Mouse (Mus musculus) telencephalon, adult 2 months (tissue): ENCODE results near the gene 1700123L14Rik.
"Not testable (repeated sequence)": the region's sequence is repeated elsewhere in the genome, so short reads cannot be mapped to it uniquely, and the experiment has no call there.

Experiments used
- DNase-seq: peaks from one replicate; pipeline ENCODE4 v3.0.0-alpha.2; 2011; ENCODE audit warnings: low read depth, low spot score

1700123L14Rik gene

DNA sequence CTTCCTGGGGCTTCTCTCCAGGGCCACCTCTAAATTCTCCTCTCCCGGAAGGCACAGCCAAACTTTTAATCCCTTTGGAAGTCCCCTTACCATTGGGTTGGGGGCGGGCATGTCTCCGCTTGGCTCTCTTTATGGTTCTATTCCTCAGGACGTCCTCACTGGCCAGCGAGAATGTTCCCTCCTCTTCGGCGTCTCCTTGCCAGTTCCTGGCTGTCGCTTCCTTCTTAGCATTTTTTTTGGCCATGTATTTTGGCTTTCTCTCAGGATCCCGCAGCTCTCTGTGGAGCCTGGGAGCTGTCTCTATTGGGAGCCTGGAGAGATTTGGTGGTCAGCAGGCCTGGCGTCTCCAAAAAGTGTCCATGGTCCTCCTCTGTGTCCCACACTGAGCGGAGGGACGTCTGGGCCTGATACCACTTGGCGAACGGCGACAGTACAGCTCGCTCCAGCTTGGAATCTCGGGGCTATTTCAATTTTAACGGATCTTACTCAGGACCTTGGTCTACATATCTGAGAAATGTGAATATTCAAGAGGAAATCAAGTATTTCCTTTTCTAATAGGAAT is at the start of gene 1700123L14Rik:
TSS of gene 1700123L14Rik (minus strand) at position 426 of the 562 bp plus-strand sequence.
- no peak for DNase-seq

DNA sequence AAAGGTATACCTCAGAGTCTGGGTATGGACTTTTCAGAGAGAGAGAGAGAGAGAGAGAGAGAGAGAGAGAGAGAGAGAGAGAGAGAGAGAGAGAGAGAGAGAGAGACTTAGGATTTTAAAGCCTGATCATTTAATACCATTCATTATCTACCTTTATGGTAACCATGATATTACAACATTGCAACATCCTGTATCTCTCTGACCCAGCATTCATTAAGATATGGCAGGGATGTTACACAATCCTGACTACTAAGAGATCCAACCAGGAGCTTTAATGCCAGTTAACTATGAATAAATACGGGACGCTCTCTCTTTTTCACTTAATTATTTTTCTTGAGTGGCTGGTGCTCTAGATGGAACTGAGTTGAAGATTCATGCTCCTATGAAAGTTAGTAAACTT is 39.4 kb upstream of the 1700123L14Rik start:
- DNase-seq = no peak

DNA sequence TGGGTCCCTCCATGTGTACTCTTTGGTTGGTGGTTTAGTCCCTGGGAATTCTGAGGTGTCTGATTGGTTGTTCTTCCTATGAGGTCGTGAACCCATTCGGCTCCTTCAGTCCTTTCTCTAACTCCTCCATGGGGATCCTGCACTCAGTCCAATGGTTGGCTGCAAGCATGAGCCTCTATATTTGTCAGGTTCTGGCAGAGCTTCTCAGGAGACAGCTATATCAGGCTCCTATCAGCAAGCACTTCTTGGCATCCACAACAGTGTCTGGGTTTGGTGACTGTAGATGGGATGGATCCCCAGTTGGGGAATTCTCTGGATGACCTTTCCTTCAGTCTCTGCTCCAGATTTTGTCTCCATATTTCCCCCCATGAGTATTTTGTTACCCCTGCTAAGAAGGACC is 32.9 kb upstream of the 1700123L14Rik start:
- DNase-seq = not testable (repeated sequence)

DNA sequence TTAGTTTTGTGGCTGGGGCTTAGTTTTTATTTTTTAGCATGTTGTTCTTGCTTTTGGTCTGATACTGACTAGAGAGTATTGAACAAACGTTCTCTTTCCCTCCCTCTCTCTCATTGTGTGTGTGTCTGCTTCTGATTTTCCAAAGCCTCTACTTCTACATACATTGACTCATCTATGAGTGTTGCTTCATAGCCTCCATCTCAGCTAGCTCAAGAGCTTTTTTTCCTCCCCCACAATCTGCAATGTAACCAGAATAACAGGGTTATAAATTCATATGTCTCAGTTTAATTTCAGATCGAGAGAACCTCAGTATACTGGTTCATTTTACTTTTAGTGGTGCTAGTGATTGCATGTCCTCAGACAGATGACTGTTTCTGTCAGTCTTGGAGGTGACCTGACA is 20.5 kb upstream of the 1700123L14Rik start:
- no peak for DNase-seq

DNA sequence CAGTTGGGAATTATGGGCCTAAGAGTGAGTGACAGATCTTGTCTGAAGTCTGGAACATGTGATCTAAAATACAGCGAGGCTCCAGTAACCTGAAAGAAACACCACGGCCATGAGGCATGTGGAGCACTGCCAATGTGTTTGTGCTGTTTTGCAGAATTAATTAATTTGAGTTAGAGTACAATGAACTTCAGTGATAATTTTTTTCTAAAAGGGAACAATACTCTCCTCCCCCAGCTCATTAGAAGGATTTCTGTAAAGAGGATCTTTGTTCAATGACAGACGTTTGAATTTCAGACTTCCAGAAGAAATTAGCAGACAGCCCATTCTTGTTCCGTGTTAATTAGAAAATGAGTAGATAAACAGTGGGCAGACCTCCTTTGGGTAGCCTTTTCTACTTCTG is 17.3 kb upstream of the 1700123L14Rik start:
- DNase-seq = no peak

DNA sequence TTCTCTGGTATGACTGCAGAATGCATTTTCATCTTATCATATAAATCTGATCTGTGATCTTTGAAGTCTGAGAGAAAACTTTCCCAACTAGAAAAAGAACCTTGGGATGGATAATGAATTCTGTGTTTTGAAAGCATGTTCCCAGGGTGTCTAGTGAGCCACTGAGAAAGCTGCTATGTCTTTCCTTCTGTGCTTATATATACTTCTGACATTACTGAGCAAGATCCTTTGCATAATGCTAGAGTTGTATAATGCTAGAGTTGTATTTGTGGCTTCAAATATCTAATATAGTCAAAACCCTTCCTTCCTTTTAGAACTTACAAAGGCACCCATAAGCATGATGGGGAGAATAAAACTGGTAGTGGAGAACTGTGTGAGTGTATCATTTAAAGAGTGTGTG is 12.5 kb upstream of the 1700123L14Rik start:
- DNase-seq = no peak

DNA sequence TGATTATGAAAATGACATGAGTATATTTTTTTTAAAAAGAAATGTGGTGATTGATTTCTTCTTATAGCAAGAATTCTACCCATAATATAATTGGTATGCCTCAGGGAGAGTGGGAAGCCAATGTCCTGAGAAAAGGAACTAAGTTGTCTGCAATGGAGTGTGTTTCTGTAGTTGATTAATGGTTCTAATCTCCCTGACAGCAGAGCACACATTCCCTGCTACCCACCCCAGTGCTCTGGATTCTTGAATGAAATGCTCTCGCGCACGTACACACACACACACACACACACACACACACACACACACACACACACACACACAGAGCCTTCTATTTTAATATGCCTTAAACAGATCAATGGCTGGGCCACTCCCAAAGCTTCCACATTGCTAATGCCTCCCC is 7.6 kb upstream of the 1700123L14Rik start:
- DNase-seq = no peak

DNA sequence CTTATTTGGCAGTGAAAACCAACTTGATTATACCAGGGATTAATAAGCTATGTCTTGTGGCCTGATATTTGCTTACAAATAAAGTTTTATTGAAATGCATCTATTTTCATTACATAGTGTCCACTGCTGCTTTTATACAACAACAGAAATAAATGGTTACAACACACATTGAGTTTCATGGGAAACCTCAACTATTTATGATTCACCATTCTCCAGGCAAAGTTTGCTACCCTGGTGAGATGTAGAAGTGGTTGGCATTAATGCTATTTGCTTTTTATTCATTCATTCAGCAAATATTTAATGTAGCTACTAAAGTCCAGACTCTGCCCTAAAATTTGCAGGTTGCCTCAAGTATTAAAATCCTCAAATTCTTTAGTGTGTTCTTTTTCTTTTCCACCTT is 988 bp upstream of the 1700123L14Rik start:
- DNase-seq = no peak

DNA sequence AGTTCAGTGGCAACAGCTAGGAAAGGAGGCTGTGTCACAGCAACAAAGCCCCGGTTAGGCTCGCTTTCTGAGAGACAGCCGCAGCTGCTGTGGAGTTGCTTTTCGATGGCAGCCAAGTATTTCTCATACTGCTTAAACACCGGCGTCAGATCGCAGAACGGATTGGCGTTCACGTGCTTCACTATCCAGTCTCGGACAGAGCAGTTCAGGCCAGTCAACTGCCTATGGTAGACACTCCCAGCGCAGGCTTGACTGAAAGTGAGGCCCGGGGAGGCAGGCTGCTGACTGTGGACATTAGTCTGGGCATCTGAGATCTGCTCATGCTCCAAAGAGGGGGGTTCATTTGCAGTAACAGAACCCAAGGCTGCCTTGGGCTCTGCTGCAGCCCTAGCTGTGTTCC is 640 bp downstream of the 1700123L14Rik start:
- no peak for DNase-seq

DNA sequence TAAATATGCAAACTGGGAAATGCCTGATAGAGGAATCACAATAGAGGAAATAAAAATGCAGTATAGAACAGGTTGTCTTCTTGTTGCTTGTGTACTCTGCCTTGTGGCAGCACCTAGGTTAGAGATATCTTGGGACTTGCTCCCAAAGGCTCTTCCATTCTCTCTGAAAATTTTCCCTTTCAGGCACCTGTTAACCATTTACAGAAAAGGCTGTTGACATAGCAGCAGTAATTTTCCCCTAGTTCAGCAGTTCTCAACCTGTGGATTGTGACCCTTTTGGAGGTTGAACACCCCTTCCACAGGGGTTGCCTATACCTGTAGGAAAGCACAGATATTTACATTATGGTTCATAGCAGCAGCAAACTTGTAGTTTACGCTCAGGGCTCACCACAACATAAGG is 22.7 kb downstream of the 1700123L14Rik start:
- DNase-seq = no peak

DNA sequence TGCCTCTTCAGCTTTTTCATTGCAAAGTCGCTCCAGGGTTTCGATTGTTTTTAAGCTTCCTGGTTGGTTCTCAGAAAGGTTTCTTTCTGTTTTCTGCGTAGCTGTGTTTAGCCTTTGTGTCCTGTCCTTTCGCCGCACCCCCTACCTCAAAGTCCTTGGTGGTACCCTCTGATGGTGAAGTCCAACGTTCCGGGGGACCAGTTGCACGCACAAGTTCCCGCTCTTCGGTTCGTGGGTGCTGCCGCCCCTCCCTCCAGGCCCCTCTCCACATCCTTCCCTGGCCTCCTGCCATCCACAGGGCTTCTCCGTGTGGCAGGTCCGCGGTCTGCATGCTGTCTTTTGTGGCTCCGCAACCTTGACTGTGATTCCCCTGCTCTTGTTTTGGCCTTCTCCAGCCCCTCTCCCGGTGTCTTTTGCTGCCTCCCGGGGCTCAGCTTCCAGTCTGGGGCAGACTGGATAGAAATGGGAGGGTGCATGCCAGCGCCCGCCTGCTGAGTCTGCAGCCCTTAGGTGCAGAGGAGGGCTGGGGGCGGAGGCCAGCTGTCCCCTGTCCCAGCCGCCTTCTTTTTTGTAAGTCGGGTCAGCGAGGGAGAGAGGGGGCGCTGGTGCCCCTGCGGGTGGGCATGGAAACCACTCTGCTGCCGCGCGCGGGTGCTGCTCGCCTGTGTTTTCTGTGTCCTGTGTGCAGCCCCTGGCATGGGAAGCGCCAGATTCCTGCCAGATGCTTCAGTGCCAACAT is 49.3 kb downstream of the 1700123L14Rik start:
- no peak for DNase-seq

DNA sequence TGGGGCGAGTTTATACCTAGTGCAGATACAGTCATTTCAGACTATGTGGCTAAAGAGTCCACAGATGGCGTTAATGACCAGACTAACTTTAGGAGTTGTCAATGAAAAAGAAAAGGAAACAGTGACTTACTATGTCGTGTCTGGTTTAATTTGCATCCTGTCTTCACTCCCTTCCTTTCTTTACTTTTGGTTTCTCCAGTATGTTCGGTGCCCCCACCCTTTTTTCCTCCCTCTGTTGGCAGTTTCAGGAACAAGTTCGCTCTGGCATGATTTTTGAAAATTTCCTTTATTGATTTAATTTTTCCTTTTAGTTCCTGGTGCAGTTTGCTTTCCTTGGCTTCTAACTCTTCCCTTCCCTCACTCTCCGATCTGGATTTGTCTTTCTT is 49.9 kb downstream of the 1700123L14Rik start:
- no peak for DNase-seq
